In the genomic region with DNA sequence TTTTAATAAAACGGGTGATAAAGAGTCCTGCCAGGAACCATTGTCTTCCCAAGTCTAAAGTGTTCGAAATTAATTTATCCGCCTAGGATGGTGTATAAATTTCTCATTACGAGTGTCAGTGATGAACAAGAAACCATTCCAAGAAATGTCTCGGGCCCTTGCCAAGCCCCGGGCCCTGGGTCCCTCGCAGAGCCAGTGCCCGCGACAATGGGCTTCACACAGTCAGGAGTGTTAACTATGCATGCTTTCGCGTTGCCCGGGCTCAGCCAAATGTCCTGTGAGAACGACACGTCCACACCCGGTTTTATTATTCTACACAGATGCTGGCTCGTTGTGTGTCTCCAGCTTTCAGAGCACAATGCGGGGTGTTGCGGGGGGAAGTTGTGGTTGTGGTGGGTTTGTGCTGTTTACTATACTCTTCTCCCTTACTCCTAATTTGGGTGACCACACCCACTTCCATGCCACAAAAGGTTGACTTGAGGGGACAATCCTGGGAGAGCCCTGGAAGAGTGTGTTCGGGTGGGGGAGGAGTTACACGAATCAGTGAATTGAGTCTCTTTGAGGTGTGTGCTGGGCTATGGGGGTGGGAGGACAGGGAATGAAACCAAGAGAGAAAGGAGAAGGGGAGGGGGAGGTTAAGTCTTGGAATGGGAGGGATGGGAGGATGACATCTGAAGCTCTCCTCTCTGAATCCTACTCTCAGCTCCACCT, we compare ENCODE assay signal across 11 mouse cellular contexts.
DNase-seq lines count a peak whose midpoint lies in the region; ATAC-seq lines count a peak whose summit lies in the region.
"Had no signal": no experiment of that assay in that cellular context is flagged by ENCODE, and none has a peak within 500 bp of the region (broad histone marks: within the 10 kb centered on the region; RNA-seq: fewer than 3 reads in every experiment).

No protein-coding gene starts in this region.

- no peaks in the 10 kb centered on the region for H3K36me3 ChIP-seq in hindbrain, embryonic 13.5 days
- no peaks in the 10 kb centered on the region for H3K36me3 ChIP-seq in midbrain, embryonic 10.5 days
- H3K36me3 ChIP-seq: G1E had no signal

- H3K27ac ChIP-seq in hindbrain, embryonic 13.5 days: peak overlapping the region; percentile 73
- peak overlapping the region; percentile 35; the same call in 1 of the 2 replicates for H3K27ac ChIP-seq in midbrain, embryonic 10.5 days (replicated peaks)

- H3K9ac ChIP-seq in hindbrain, embryonic 13.5 days: no peak overlapping the region

- no peak overlapping the region for H3K4me3 ChIP-seq in hindbrain, embryonic 13.5 days
- no peak overlapping the region for H3K4me3 ChIP-seq in midbrain, embryonic 10.5 days

- peak; percentile 38 for DNase-seq in ES-CJ7 (ENCODE audit: low read depth, low spot score)
- DNase-seq in R1 (ENCODE audit: low read depth, low spot score): peak; percentile 18
- DNase-seq in midbrain, embryonic 10.5 days (ENCODE audit: low spot score): peak; percentile 19
- no peak for DNase-seq in adrenal gland, adult 18-20 months (ENCODE audit: low spot score in 2 of 2)
- no peak for DNase-seq in adrenal gland, postnatal 36 days
- no peak for DNase-seq in adrenal gland, adult 8-10 months
- DNase-seq: adrenal gland, postnatal 25 days; gastrocnemius, postnatal 14 days had no signal

- ATAC-seq in hindbrain, embryonic 13.5 days (ENCODE audit: low FRiP score): peak; percentile 86
- ATAC-seq in erythroid progenitor cell, adult 5-6 weeks (replicated peaks; ENCODE audit: low FRiP score, poor library complexity, severe bottlenecking): no peak

- no peak overlapping the region for H3K4me2 ChIP-seq in hindbrain, embryonic 13.5 days

- no peaks in the 10 kb centered on the region for H3K27me3 ChIP-seq in hindbrain, embryonic 13.5 days
- peaks cover 22% of the 10 kb centered on the region for H3K27me3 ChIP-seq in midbrain, embryonic 10.5 days (ENCODE audit: low read depth, poor library complexity, severe bottlenecking)

- 30% methylated on average over 20 of the region's 20 CpGs for WGBS in hindbrain, embryonic 13.5 days
- WGBS in midbrain, embryonic 10.5 days: 80% methylated on average over 20 of the region's 20 CpGs

- H3K4me1 ChIP-seq in hindbrain, embryonic 13.5 days (replicated peaks): peaks cover 5% of the 10 kb centered on the region
- peaks cover 21% of the 10 kb centered on the region for H3K4me1 ChIP-seq in midbrain, embryonic 10.5 days

- H3K9me3 ChIP-seq in hindbrain, embryonic 13.5 days: no peaks in the 10 kb centered on the region
- H3K9me3 ChIP-seq in midbrain, embryonic 10.5 days (replicated peaks): no peaks in the 10 kb centered on the region

Comparison
In these comparisons a context has a peak if more than half of its experiments do, and no peak if none do; other contexts are left out.
1. DNase-seq: peak in ES-CJ7 (single experiment), R1 (single experiment) and midbrain, embryonic 10.5 days (single experiment); none in adrenal gland, adult 18-20 months (0 of 2), adrenal gland, postnatal 36 days (0 of 2) and adrenal gland, adult 8-10 months (single experiment).